Mouse (Mus musculus) testis, adult 2 months (tissue): ENCODE results near the gene 0610009B22Rik.

Experiments
- CTCF ChIP-seq: fragments of 200-500 bp; IDR thresholded peaks from 2 replicates; pipeline ENCODE4 v1.5.1; 2012; ENCODE audit warnings: low read depth, mild to moderate bottlenecking, inconsistent platforms, low read length, moderate library complexity; ENCODE audit not compliant: control insufficient read depth, insufficient read depth, insufficient replicate concordance
- POLR2A ChIP-seq: fragments of 200-500 bp; IDR thresholded peaks from 2 replicates; pipeline ENCODE4 v1.6.1; 2012; ENCODE audit warnings: low read depth, mild to moderate bottlenecking, inconsistent platforms, low read length, moderate library complexity; ENCODE audit not compliant: control insufficient read depth

GRCm38 (mm10) chr11:51645293-51645692 lies 43.4 kb downstream of the 0610009B22Rik start:
- TF ChIP-seq CTCF: no peak
- TF ChIP-seq POLR2A: no peak
